Mouse (Mus musculus): ENCODE measurements around the gene Tuba1a.

GRCm38 (mm10) chr15:98971111-98971510 lies 17.6 kb upstream of the Tuba1a start:
- TF ChIP-seq GATA1 (IDR thresholded peaks at IDR 0.05; ENCODE audit: borderline replicate concordance, low read length) (no peak), FLI1 (IDR thresholded peaks at IDR 0.05; ENCODE audit: low read length) (no peak)

Data from megakaryocyte, embryonic 14.5 days (primary cell).